Mouse (Mus musculus) sigmoid colon, adult 10 weeks (tissue): ENCODE results near the gene Sprr2j-ps. TPM values are rescaled to one million over a fixed set of nuclear protein-coding genes. Genes with fewer than 3 reads are reported as not detected.

ENCODE experiments used
- polyA plus RNA-seq: library from polyadenylated mRNA; stranded (reverse); fragments of 350-450 nt; fragmentation: Illumina TruSeq; extraction: RNeasy Lipid Tissue Mini Kit (QIAGEN cat#74804); gene quantifications from one replicate; pipeline ENCODE4 v1.2.3, GENCODE M21; 2014; ENCODE audit warnings: low read depth, low replicate concordance

Sprr2j-ps gene
- polyA plus RNA-seq, result not detected

DNA sequence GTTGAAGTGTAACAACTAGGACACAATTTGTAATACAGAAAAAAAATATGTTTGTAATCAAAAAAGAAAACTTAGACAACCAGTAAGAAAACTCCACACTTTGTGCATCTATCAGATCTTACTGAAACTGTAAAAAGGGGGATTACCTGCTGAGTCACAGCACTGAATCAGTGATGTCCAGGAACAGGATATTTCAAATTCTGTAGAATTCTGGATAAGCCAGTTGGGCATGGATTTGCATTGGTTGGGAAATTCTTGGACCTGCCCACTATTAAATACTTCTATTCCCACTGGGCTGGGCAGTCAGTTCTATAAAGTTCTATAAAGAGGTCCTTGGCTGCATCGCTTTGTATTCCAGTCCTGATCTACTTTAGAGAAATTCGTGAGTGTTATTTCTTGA lies at the start of gene Sprr2j-ps:
Gene Sprr2j-ps (plus strand): TSS at position 301 of the 400 bp plus-strand sequence.

GRCm38 (mm10) chr3:92385385-92385784 lies 32.5 kb upstream of the Sprr2j-ps start, which contains the start of gene Sprr2h:
Gene Sprr2h (plus strand): TSS chr3:92385685.

DNA sequence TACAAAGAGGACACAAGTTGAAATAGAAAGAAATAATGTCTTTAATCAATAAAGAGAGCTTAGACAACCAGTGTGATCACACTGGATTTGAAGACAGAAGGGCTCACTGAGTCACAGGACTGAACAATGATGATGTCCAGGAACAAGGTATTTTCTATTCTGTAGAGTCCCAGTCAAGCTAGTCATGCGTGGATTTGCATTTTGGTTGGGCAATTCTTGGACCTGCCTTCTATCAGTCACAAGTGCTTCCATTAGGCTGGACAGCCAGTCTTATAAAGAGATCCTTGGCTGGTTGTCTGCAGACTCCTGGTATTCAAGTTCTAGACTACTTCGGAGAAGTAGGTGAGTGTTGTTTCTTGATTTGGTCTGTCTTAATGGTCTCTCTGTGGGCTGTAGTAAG lies 10.2 kb upstream of the Sprr2j-ps start, which contains the start of gene Sprr2i:
Gene Sprr2i (plus strand): TSS at position 301 of the 400 bp plus-strand sequence.

GRCm38 (mm10) chr3:92429323-92429722 lies 11.4 kb downstream of the Sprr2j-ps start, which contains the start of gene Gm9774:
Gene Gm9774 (minus strand): TSS chr3:92429423.

GRCm38 (mm10) chr3:92432282-92432681 lies 14.4 kb downstream of the Sprr2j-ps start, which contains the start of gene Sprr2k:
Gene Sprr2k (plus strand): TSS chr3:92432582.

GRCm38 (mm10) chr3:92438689-92439088 lies 20.8 kb downstream of the Sprr2j-ps start, which contains the start of gene Sprr1b:
Gene Sprr1b (minus strand): TSS chr3:92438789.

GRCm38 (mm10) chr3:92458620-92459019 lies 40.7 kb downstream of the Sprr2j-ps start, which contains the start of gene Sprr3:
Gene Sprr3 (minus strand): TSS chr3:92458720.

Other genes starting within 250 kb of the Sprr2j-ps start
- 1,777 TPM for gene Sprr2a1, start 202.3 kb upstream of the Sprr2j-ps start, polyA plus RNA-seq
- 3,571 TPM for gene Sprr2a2, start 202.2 kb upstream of the Sprr2j-ps start, polyA plus RNA-seq
- 333 TPM for gene Sprr2a3, start 132.7 kb upstream of the Sprr2j-ps start, polyA plus RNA-seq
- not detected for gene Sprr2b, start 101.5 kb upstream of the Sprr2j-ps start, polyA plus RNA-seq
- gene Sprr2d, start 78.9 kb upstream of the Sprr2j-ps start, polyA plus RNA-seq, result not detected
- gene Sprr2e, start 65.9 kb upstream of the Sprr2j-ps start, polyA plus RNA-seq, result not detected
- not detected for gene Sprr2f, start 52.9 kb upstream of the Sprr2j-ps start, polyA plus RNA-seq
- not detected for gene Sprr2h, start 32.4 kb upstream of the Sprr2j-ps start, polyA plus RNA-seq
- gene Sprr2i, start 10.1 kb upstream of the Sprr2j-ps start, polyA plus RNA-seq, result not detected
- gene Gm9774, start 11.3 kb downstream of the Sprr2j-ps start, polyA plus RNA-seq, result 5.2 TPM
- not detected for gene Sprr2k, start 14.5 kb downstream of the Sprr2j-ps start, polyA plus RNA-seq
- gene Sprr1b, start 20.7 kb downstream of the Sprr2j-ps start, polyA plus RNA-seq, result not detected
- gene Sprr3, start 40.6 kb downstream of the Sprr2j-ps start, polyA plus RNA-seq, result not detected
- 5.8 TPM for gene Sprr1a, start 67.8 kb downstream of the Sprr2j-ps start, polyA plus RNA-seq
- gene Sprr4, start 82.4 kb downstream of the Sprr2j-ps start, polyA plus RNA-seq, result not detected
- gene 2310046K23Rik, start 116.4 kb downstream of the Sprr2j-ps start, polyA plus RNA-seq, result not detected
- gene Ivl, start 155.7 kb downstream of the Sprr2j-ps start, polyA plus RNA-seq, result not detected
- not detected for gene Smcp, start 170.9 kb downstream of the Sprr2j-ps start, polyA plus RNA-seq
- gene 2210017I01Rik, start 189.4 kb downstream of the Sprr2j-ps start, polyA plus RNA-seq, result not detected
- not detected for gene Lce6a, start 203.6 kb downstream of the Sprr2j-ps start, polyA plus RNA-seq
- not detected for gene Lce1a1, start 230.2 kb downstream of the Sprr2j-ps start, polyA plus RNA-seq
- gene Lce1b, start 238.8 kb downstream of the Sprr2j-ps start, polyA plus RNA-seq, result not detected